Mouse (Mus musculus) lung, postnatal 0 days (tissue): ENCODE measurements at regions not wholly inside any gene's neighbourhood (a gene's known extent, or its start where the extent isn't known, plus 50 kb on each side); places are given as distances from the start of the nearest gene placed in this dataset.

Experiments used
- CTCF ChIP-seq: IDR thresholded peaks from 2 replicates; pipeline ENCODE4 v1.5.1; 2016; ENCODE audit warnings: antibody characterized with exemption, mild to moderate bottlenecking
- EP300 ChIP-seq: IDR thresholded peaks from 2 replicates; pipeline ENCODE4 v1.6.1; 2016; ENCODE audit warnings: antibody characterized with exemption, mild to moderate bottlenecking, control low read depth

- TF ChIP-seq CTCF (no peak), EP300 (no peak)
Observed at GRCm38 (mm10) chr6:101047195-101047594, 213.8 kb downstream of the Ppp4r2 start.
